Mouse (Mus musculus) CH12.LX (cell line): Measurements from ENCODE around the gene Pclo. TPM values are rescaled to one million over a fixed set of nuclear protein-coding genes. Genes with fewer than 3 reads are reported as not detected.

ENCODE experiments used
- DNase-seq: peaks from one replicate; pipeline ENCODE4 v3.0.0-alpha.2; 2013; ENCODE audit errors: extremely low read depth
- H3K27ac ChIP-seq: 2 replicates; pipeline ENCODE4 v1.5.1; 2012; ENCODE audit warnings: low read depth, mild to moderate bottlenecking, control low read depth, moderate library complexity; ENCODE audit not compliant: insufficient read depth
- H3K27me3 ChIP-seq: replicated peaks from 2 replicates; pipeline ENCODE3; 2012; ENCODE audit warnings: inconsistent platforms
- H3K36me3 ChIP-seq, 2 experiments: replicated peaks in 1 of 2; 2 replicates each; pipeline versions ENCODE3 to v1.6.1; 2012; ENCODE audit warnings: inconsistent platforms in 1 of 2, low read length in 1 of 2, mild to moderate bottlenecking in 1 of 2, mixed read lengths in 1 of 2, moderate library complexity in 1 of 2; ENCODE audit not compliant: control insufficient read depth in 1 of 2, insufficient read depth in 1 of 2
- H3K4me1 ChIP-seq, 2 experiments: 2 replicates each; pipeline ENCODE4 v1.6.1; 2012; ENCODE audit warnings: inconsistent platforms in 1 of 2, moderate library complexity in 1 of 2; ENCODE audit not compliant: insufficient read depth in 2 of 2, control insufficient read depth in 1 of 2
- H3K4me2 ChIP-seq: 2 replicates; pipeline ENCODE4 v1.6.1; 2012; ENCODE audit warnings: low read depth, mild to moderate bottlenecking, control low read depth; ENCODE audit not compliant: poor library complexity, insufficient read depth, severe bottlenecking
- H3K4me3 ChIP-seq, 3 experiments: fragments of 150-350 bp in 1 of 3; sonication (generic) in 1 of 3; replicated peaks in 1 of 3; 2 replicates each; pipeline versions ENCODE3 to v1.5.1; 2011 to 2012; ENCODE audit warnings: low read depth in 2 of 3, low read length in 2 of 3, mild to moderate bottlenecking in 2 of 3, moderate library complexity in 2 of 3, control low read depth in 1 of 3, improper control_type of control experiment in 1 of 3, inconsistent platforms in 1 of 3, mixed read lengths in 1 of 3; ENCODE audit not compliant: poor library complexity in 1 of 3
- H3K79me2 ChIP-seq: replicated peaks from 2 replicates; pipeline ENCODE4 v1.6.1; 2012; ENCODE audit warnings: mild to moderate bottlenecking, moderate library complexity; ENCODE audit not compliant: control insufficient read depth, poor library complexity, insufficient read depth, severe bottlenecking; ENCODE audit errors: extremely low read depth
- H3K9ac ChIP-seq: 2 replicates; pipeline ENCODE4 v1.6.1; 2012; ENCODE audit warnings: low read depth, mild to moderate bottlenecking, control low read depth, moderate library complexity; ENCODE audit not compliant: insufficient read depth
- H3K9me3 ChIP-seq: replicated peaks from 2 replicates; pipeline ENCODE3; 2012; ENCODE audit warnings: low read length, inconsistent platforms, mixed read lengths
- BHLHE40 ChIP-seq: IDR thresholded peaks from 2 replicates; pipeline ENCODE4 v1.6.1; 2011; ENCODE audit warnings: mild to moderate bottlenecking, low read depth, low read length, improper control_type of control experiment
- CHD1 ChIP-seq: IDR thresholded peaks from 2 replicates; pipeline ENCODE4 v1.6.1; 2012; ENCODE audit warnings: low read depth, low read length, improper control_type of control experiment, inconsistent platforms
- ELF1 ChIP-seq: IDR thresholded peaks from 2 replicates; pipeline ENCODE4 v1.6.1; 2014; ENCODE audit warnings: low read depth, mild to moderate bottlenecking, inconsistent platforms, low read length, improper control_type of control experiment
- HCFC1 ChIP-seq: IDR thresholded peaks from 2 replicates; pipeline ENCODE4 v1.6.1; 2012; ENCODE audit warnings: low read depth, mild to moderate bottlenecking, inconsistent platforms, low read length, improper control_type of control experiment
- JUN ChIP-seq: IDR thresholded peaks from 2 replicates; pipeline ENCODE4 v1.6.1; 2011; ENCODE audit warnings: low read depth, mild to moderate bottlenecking, low read length, improper control_type of control experiment, moderate library complexity; ENCODE audit not compliant: insufficient read depth
- KAT2A ChIP-seq: IDR thresholded peaks from 2 replicates; pipeline ENCODE4 v1.6.1; 2012; ENCODE audit warnings: low read length, improper control_type of control experiment, inconsistent platforms; ENCODE audit not compliant: insufficient replicate concordance
- MAX ChIP-seq: IDR thresholded peaks from 2 replicates; pipeline ENCODE4 v1.6.1; 2011; ENCODE audit warnings: low read length, improper control_type of control experiment
- MAZ ChIP-seq: IDR thresholded peaks from 2 replicates; pipeline ENCODE4 v1.6.1; 2012; ENCODE audit warnings: low read depth, mild to moderate bottlenecking, inconsistent platforms, low read length, improper control_type of control experiment, moderate library complexity
- MEF2A ChIP-seq: IDR thresholded peaks from 2 replicates; pipeline ENCODE4 v1.6.1; 2014; ENCODE audit warnings: low read depth, mild to moderate bottlenecking, inconsistent platforms, low read length, improper control_type of control experiment, borderline replicate concordance
- MXI1 ChIP-seq: IDR thresholded peaks from 2 replicates; pipeline ENCODE4 v1.6.1; 2011; ENCODE audit warnings: mild to moderate bottlenecking, low read depth, low read length, improper control_type of control experiment
- NELFE ChIP-seq: IDR thresholded peaks from 2 replicates; pipeline ENCODE4 v1.6.1; 2011; ENCODE audit warnings: low read depth, low read length, improper control_type of control experiment
- POLR2A ChIP-seq: IDR thresholded peaks from 2 replicates; pipeline ENCODE4 v1.6.1; 2011; ENCODE audit warnings: low read depth, mild to moderate bottlenecking, improper control_type of control experiment, low read length
- POLR2AphosphoS2 ChIP-seq: IDR thresholded peaks from 2 replicates; pipeline ENCODE4 v1.6.1; 2011; ENCODE audit warnings: low read depth, low read length, improper control_type of control experiment
- RCOR1 ChIP-seq: conservative IDR thresholded peaks from 2 replicates; pipeline ENCODE4 v1.6.1; 2012; ENCODE audit warnings: low read depth, mild to moderate bottlenecking, inconsistent platforms, low read length, improper control_type of control experiment
- SIN3A ChIP-seq: IDR thresholded peaks from 2 replicates; pipeline ENCODE4 v1.6.1; 2012; ENCODE audit warnings: low read length, improper control_type of control experiment, inconsistent platforms
- TBP ChIP-seq: conservative IDR thresholded peaks from 2 replicates; pipeline ENCODE4 v1.6.1; 2011; ENCODE audit warnings: low read depth, low read length, improper control_type of control experiment
- USF1 ChIP-seq: IDR thresholded peaks from 2 replicates; pipeline ENCODE4 v1.6.1; 2014; ENCODE audit warnings: low read depth, mild to moderate bottlenecking, inconsistent platforms, low read length, improper control_type of control experiment
- USF2 ChIP-seq: conservative IDR thresholded peaks from 2 replicates; pipeline ENCODE4 v1.6.1; 2011; ENCODE audit warnings: low read depth, low read length, improper control_type of control experiment
- ZC3H11A ChIP-seq: IDR thresholded peaks from 2 replicates; pipeline ENCODE4 v1.6.1; 2012; ENCODE audit warnings: low read depth, mild to moderate bottlenecking, inconsistent platforms, low read length, improper control_type of control experiment
- dilution Hi-C: fragments of 300-500 bp; cut with MboI; formaldehyde crosslinking; loops from 2 replicates; pipeline ENCODE4 v1.14.3; 2020; ENCODE audit warnings: low sequenced_read_pairs; ENCODE audit not compliant: extremely low pct_unique_long_range_greater_than_20kb, extremely low pct_ligation_motif_present
- in situ Hi-C: fragments of 300-500 bp; cut with MboI; formaldehyde crosslinking; loops from 3 replicates; pipeline ENCODE4 v1.14.3; 2019; ENCODE audit warnings: low sequenced_read_pairs, low pct_ligation_motif_present, low pct_unique_long_range_greater_than_20kb, mixed read lengths
- polyA plus RNA-seq: library from polyadenylated mRNA; unstranded; fragments of >175 nt; gene quantifications from 2 replicates; pipeline ENCODE4 v1.2.1, GENCODE M21; 2012; ENCODE audit warnings: low read depth; ENCODE audit not compliant: insufficient read length
- total RNA-seq, 2 experiments: library from RNA; depleted of rRNA; stranded (reverse); fragments of 300-350 nt in 1 of 2; fragments of >200 nt in 1 of 2; gene quantifications; 2 replicates each; pipeline ENCODE4 v1.2.3; 2012 to 2014

The Pclo gene
- total and polyA plus RNA-seq, 3 experiments: not detected

DNA sequence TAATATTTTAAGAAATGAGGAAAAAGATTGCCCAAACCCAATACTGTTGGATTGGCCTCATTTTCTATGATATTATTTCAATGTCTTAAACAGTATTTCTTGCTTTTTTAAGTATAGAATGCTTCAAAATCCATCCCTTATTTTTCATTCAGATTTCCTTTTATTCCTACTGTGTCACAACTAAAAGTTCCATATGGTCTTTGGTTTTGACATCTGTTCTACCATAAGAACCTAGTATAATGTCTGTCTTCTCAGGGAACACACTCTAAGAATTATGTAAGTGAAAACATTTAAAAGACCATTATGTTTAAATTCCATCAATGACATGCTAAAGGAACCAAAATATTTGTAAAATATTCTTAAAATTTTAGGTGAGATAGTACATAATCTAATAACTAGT lies 186.2 kb downstream of the Pclo start:
- Histone ChIP-seq H3K9me3 (peaks cover 17% of the 10 kb centered on the region), H3K27ac (no peak overlapping the region), H3K36me3 (no peaks in the 10 kb centered on the region), H3K27me3 (no peaks in the 10 kb centered on the region), H3K79me2 (no peaks in the 10 kb centered on the region), H3K9ac (no peak overlapping the region), H3K4me2 (no peak overlapping the region), H3K4me3 (no peak overlapping the region), H3K4me1 (no peaks in the 10 kb centered on the region)
- in situ Hi-C loops (no loop called here), dilution Hi-C loops (no loop called here)
- no peak for DNase-seq
- no peak for TF ChIP-seq USF2
- TF ChIP-seq ELF1: no peak
- no peak for TF ChIP-seq BHLHE40
- no peak for TF ChIP-seq TBP
- TF ChIP-seq MAX: no peak
- no peak for TF ChIP-seq USF1
- no peak for TF ChIP-seq MXI1
- no peak for TF ChIP-seq JUN
- TF ChIP-seq CHD1: no peak
- no peak for TF ChIP-seq ZC3H11A
- no peak for TF ChIP-seq POLR2AphosphoS2
- TF ChIP-seq NELFE: no peak
- no peak for TF ChIP-seq RCOR1
- TF ChIP-seq MEF2A: no peak
- TF ChIP-seq SIN3A: no peak

DNA sequence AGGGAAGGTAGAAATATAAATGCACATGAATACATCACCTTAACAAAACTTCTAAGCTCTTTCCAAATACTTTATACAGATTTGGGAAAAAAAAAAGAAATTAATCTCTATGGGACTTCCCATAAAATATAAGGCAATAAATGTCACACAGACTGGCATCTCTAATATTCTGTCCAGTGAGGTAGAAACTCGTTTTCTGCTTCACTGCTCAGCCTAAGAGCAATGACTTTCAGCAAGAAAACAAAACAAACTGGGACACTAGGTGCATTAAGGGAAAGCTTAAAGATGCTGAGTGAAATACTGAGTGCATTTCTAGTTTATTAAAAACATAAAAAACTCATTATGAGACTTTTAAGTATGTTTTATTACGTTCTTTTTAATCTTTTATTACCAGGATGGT lies 190.7 kb downstream of the Pclo start:
- no peak overlapping the region for H3K9ac ChIP-seq
- no peaks in the 10 kb centered on the region for H3K36me3 ChIP-seq
- H3K4me3 ChIP-seq: no peak overlapping the region
- no peak overlapping the region for H3K27ac ChIP-seq
- dilution Hi-C loops (no loop called here), in situ Hi-C loops (no loop called here)
- H3K79me2 ChIP-seq: no peaks in the 10 kb centered on the region
- peaks cover 3% of the 10 kb centered on the region for H3K9me3 ChIP-seq
- no peaks in the 10 kb centered on the region for H3K4me1 ChIP-seq
- no peaks in the 10 kb centered on the region for H3K27me3 ChIP-seq
- no peak for DNase-seq
- TF ChIP-seq ZC3H11A: no peak
- no peak for TF ChIP-seq HCFC1
- no peak for TF ChIP-seq ELF1
- no peak for TF ChIP-seq MAX
- no peak for TF ChIP-seq MAZ
- TF ChIP-seq KAT2A: no peak
- no peak for TF ChIP-seq POLR2A
- H3K4me2 ChIP-seq: no peak overlapping the region
